Mouse (Mus musculus) brain, embryonic 14.5 days (tissue): ENCODE measurements around the gene 2510002D24Rik.

Experiments
- CTCF ChIP-seq: fragments of 200-500 bp; IDR thresholded peaks from 2 replicates; pipeline ENCODE4 v1.5.1; 2012; ENCODE audit warnings: inconsistent platforms, mild to moderate bottlenecking, moderate library complexity, borderline replicate concordance; ENCODE audit not compliant: insufficient read depth, insufficient read length; ENCODE audit errors: extremely low read depth
- POLR2A ChIP-seq: fragments of 200-500 bp; IDR thresholded peaks from 2 replicates; pipeline ENCODE4 v1.6.1; 2012; ENCODE audit warnings: mild to moderate bottlenecking, inconsistent platforms, borderline replicate concordance; ENCODE audit not compliant: poor library complexity, insufficient read depth, insufficient read length, severe bottlenecking; ENCODE audit errors: extremely low read depth

GRCm38 (mm10) chr16:18795223-18795899 is 41.0 kb upstream of the 2510002D24Rik start:
- TF ChIP-seq POLR2A: no peak
- no peak for TF ChIP-seq CTCF
